Mouse (Mus musculus) forebrain, embryonic 11.5 days (tissue): ENCODE measurements around the gene Ppt2. TPM values are rescaled to one million over a fixed set of nuclear protein-coding genes. Genes with fewer than 3 reads are reported as not detected.

Source experiments
- ATAC-seq: fragments of 200-750 bp; cut with Nextera tagmentation; replicated peaks from 2 replicates; pipeline ENCODE4 v1.8.0; 2017; ENCODE audit warnings: moderate TSS enrichment; ENCODE audit not compliant: low FRiP score
- DNase-seq: peaks from one replicate; pipeline ENCODE4 v3.0.0-alpha.2; 2017; ENCODE audit warnings: low spot score
- H3K27ac ChIP-seq: fragments of 300-500 bp; sonication (generic); 2 replicates; pipeline ENCODE4 v1.5.1; 2014; ENCODE audit warnings: low read depth, low read length
- H3K27me3 ChIP-seq: fragments of 300-500 bp; sonication (generic); 2 replicates; pipeline ENCODE4 v1.6.1; 2014; ENCODE audit warnings: mild to moderate bottlenecking, low read length, mixed read lengths; ENCODE audit not compliant: control insufficient read depth, insufficient read depth
- H3K36me3 ChIP-seq: fragments of 300-500 bp; sonication (generic); 2 replicates; pipeline ENCODE4 v1.6.1; 2014; ENCODE audit warnings: mild to moderate bottlenecking, low read length, moderate library complexity, mixed read lengths; ENCODE audit not compliant: control insufficient read depth, insufficient read depth
- H3K4me1 ChIP-seq: fragments of 300-500 bp; sonication (generic); replicated peaks from 2 replicates; pipeline ENCODE4 v1.6.1; 2014; ENCODE audit warnings: low read length, mixed read lengths; ENCODE audit not compliant: control insufficient read depth, insufficient read depth
- H3K4me2 ChIP-seq: fragments of 300-500 bp; sonication (generic); 2 replicates; pipeline ENCODE4 v1.6.1; 2014; ENCODE audit warnings: low read depth, mild to moderate bottlenecking, low read length, moderate library complexity, mixed read lengths; ENCODE audit not compliant: severe bottlenecking
- H3K4me3 ChIP-seq: fragments of 300-500 bp; sonication (generic); 2 replicates; pipeline ENCODE4 v1.5.1; 2014; ENCODE audit warnings: low read depth, low read length
- H3K9ac ChIP-seq: fragments of 300-500 bp; sonication (generic); 2 replicates; pipeline ENCODE4 v1.6.1; 2014; ENCODE audit warnings: low read length
- H3K9me3 ChIP-seq: fragments of 300-500 bp; sonication (generic); 2 replicates; pipeline ENCODE4 v1.6.1; 2016; ENCODE audit warnings: low read length, mixed read lengths; ENCODE audit not compliant: control insufficient read depth
- WGBS: fragments of 180-500 bp; shearing (Covaris S2); extraction: QIAGEN DNeasy Blood & Tissue Kit; methylation state at CpG from one replicate; pipeline ENCODE4 v1.1.7; 2014; 5-methylcytosine and 5-hydroxymethylcytosine counted together
- polyA plus RNA-seq: library from polyadenylated mRNA; unstranded; fragments of >200 nt; fragmentation: Nextera tagmentation; extraction: Ambion mirVana; gene quantifications from 2 replicates; pipeline ENCODE4 v1.2.1, GENCODE M21; 2014

Ppt2 gene
- polyA plus RNA-seq, 1 experiment from 2014 or later = 26.4 TPM

GRCm38 (mm10) chr17:34604511-34605237 lies 23.6 kb downstream of the Ppt2 start:
- H3K27me3 ChIP-seq = no peaks in the 10 kb centered on the region
- peaks cover 4% of the 10 kb centered on the region; the same call in 1 of the 2 replicates for H3K36me3 ChIP-seq
- ATAC-seq = no peak
- H3K9me3 ChIP-seq = no peaks in the 10 kb centered on the region
- DNase-seq = no peak
- peaks cover 23% of the 10 kb centered on the region for H3K4me1 ChIP-seq
- 19% methylated on average over 24 of the region's 24 CpGs for whole genome bisulfite sequencing
- peak overlapping the region; percentile 87 for H3K27ac ChIP-seq
- H3K4me3 ChIP-seq = peak overlapping the region; percentile 98
- peak overlapping the region; percentile 94 for H3K9ac ChIP-seq
- peak overlapping the region; percentile 97 for H3K4me2 ChIP-seq

GRCm38 (mm10) chr17:34604061-34604508 lies 24.2 kb downstream of the Ppt2 start, which contains the start of gene Agpat1:
Gene Agpat1 (plus strand): TSS chr17:34604262.
- peak within 1 kb of the TSS; percentile 94 for H3K9ac ChIP-seq

GRCm38 (mm10) chr17:34603375-34604060 lies 24.8 kb downstream of the Ppt2 start, which contains the start of gene Rnf5:
Gene Rnf5 (minus strand): TSS chr17:34603690.
- Histone ChIP-seq H3K4me2 (peak within 1 kb of the TSS; percentile 97), H3K27me3 (no peaks in the 10 kb centered on the region), H3K4me3 (peak within 1 kb of the TSS; percentile 98), H3K9me3 (no peaks in the 10 kb centered on the region), H3K27ac (peak within 1 kb of the TSS; percentile 87), H3K4me1 (peaks cover 23% of the 10 kb centered on the region), H3K9ac (peak within 1 kb of the TSS; percentile 94), H3K36me3 (peaks cover 4% of the 10 kb centered on the region; the same call in 1 of the 2 replicates)
- WGBS = under 1% methylated on average over 30 of the region's 30 CpGs
- DNase-seq (no peak), ATAC-seq (peak; percentile 96)

More at GRCm38 (mm10) chr17:34604061-34604508, 24.2 kb downstream of the Ppt2 start, which contains the start of gene Agpat1:
- no peaks in the 10 kb centered on the region for H3K9me3 ChIP-seq
- H3K4me1 ChIP-seq = peaks cover 23% of the 10 kb centered on the region
- WGBS = 0% methylated on average over 32 of the region's 35 CpGs
- ATAC-seq = peak; percentile 87
- peak within 1 kb of the TSS; percentile 98 for H3K4me3 ChIP-seq
- no peaks in the 10 kb centered on the region for H3K27me3 ChIP-seq
- peaks cover 4% of the 10 kb centered on the region; the same call in 1 of the 2 replicates for H3K36me3 ChIP-seq
- peak; percentile 99 for DNase-seq
- peak within 1 kb of the TSS; percentile 97 for H3K4me2 ChIP-seq
- peak within 1 kb of the TSS; percentile 87 for H3K27ac ChIP-seq

- no peak overlapping the region for H3K9ac ChIP-seq
- DNase-seq = no peak
- no peaks in the 10 kb centered on the region for H3K27me3 ChIP-seq
- H3K27ac ChIP-seq = no peak overlapping the region
- no peak for ATAC-seq
- H3K4me1 ChIP-seq = peaks cover 20% of the 10 kb centered on the region
- WGBS = 90% methylated on average over 12 of the region's 12 CpGs
- H3K4me2 ChIP-seq = no peak overlapping the region
- no peaks in the 10 kb centered on the region for H3K9me3 ChIP-seq
- H3K4me3 ChIP-seq = no peak overlapping the region
- peaks cover 4% of the 10 kb centered on the region; the same call in 1 of the 2 replicates for H3K36me3 ChIP-seq
These were observed 26.5 kb downstream of the Ppt2 start for GRCm38 (mm10) chr17:34601796-34602195.

- 78% methylated on average over 9 of the region's 9 CpGs for WGBS
- Histone ChIP-seq H3K9me3 (no peaks in the 10 kb centered on the region), H3K4me2 (no peak overlapping the region), H3K4me1 (peaks cover 15% of the 10 kb centered on the region), H3K27ac (no peak overlapping the region), H3K4me3 (no peak overlapping the region), H3K36me3 (peaks cover 8% of the 10 kb centered on the region), H3K9ac (no peak overlapping the region), H3K27me3 (no peaks in the 10 kb centered on the region)
- DNase-seq (no peak), ATAC-seq (no peak)
These were observed 28.4 kb downstream of the Ppt2 start for GRCm38 (mm10) chr17:34599891-34600290.

GRCm38 (mm10) chr17:34597566-34598095 lies 30.7 kb downstream of the Ppt2 start, which contains the start of gene Ager:
Gene Ager (plus strand): TSS chr17:34597862.
- peaks cover 11% of the 10 kb centered on the region for H3K4me1 ChIP-seq
- no peak within 1 kb of the TSS for H3K27ac ChIP-seq
- no peaks in the 10 kb centered on the region for H3K9me3 ChIP-seq
- 20% methylated on average over 6 of the region's 6 CpGs for WGBS
- H3K36me3 ChIP-seq = peaks cover 8% of the 10 kb centered on the region
- ATAC-seq (no peak), DNase-seq (no peak)
- no peak within 1 kb of the TSS for H3K4me3 ChIP-seq
- no peaks in the 10 kb centered on the region for H3K27me3 ChIP-seq
- peak within 1 kb of the TSS; percentile 3; the same call in 1 of the 2 replicates for H3K9ac ChIP-seq
- H3K4me2 ChIP-seq = no peak within 1 kb of the TSS

- Histone ChIP-seq H3K4me1 (peaks cover 11% of the 10 kb centered on the region), H3K9ac (no peak overlapping the region), H3K9me3 (no peaks in the 10 kb centered on the region), H3K4me2 (no peak overlapping the region), H3K27ac (no peak overlapping the region), H3K4me3 (no peak overlapping the region), H3K36me3 (peaks cover 8% of the 10 kb centered on the region), H3K27me3 (no peaks in the 10 kb centered on the region)
- ATAC-seq = no peak
- WGBS = 82% methylated on average over 8 of the region's 8 CpGs
- no peak for DNase-seq
These were observed 32.2 kb downstream of the Ppt2 start for GRCm38 (mm10) chr17:34596098-34596497.

- Histone ChIP-seq H3K9ac (peak overlapping the region; percentile 99), H3K4me1 (peaks cover 27% of the 10 kb centered on the region), H3K27ac (peak overlapping the region; percentile 27; the same call in 1 of the 2 replicates), H3K36me3 (peaks cover 4% of the 10 kb centered on the region), H3K4me3 (peak overlapping the region; percentile 85), H3K27me3 (no peaks in the 10 kb centered on the region), H3K4me2 (peak overlapping the region; percentile 95), H3K9me3 (no peaks in the 10 kb centered on the region)
- ATAC-seq (no peak), DNase-seq (peak; percentile 67)
- WGBS = 55% methylated on average over 32 of the region's 34 CpGs
These were observed 34.4 kb downstream of the Ppt2 start for GRCm38 (mm10) chr17:34593752-34594525.
